Mouse (Mus musculus): ENCODE data around the gene Metap2. TPM values are rescaled to one million over a fixed set of nuclear protein-coding genes. Genes with fewer than 3 reads are reported as not detected.

Gene Metap2
- polyA plus RNA-seq (2016; fragmentation: Nextera tagmentation; extraction: Ambion mirVana), result 221 and 241 TPM in 2 replicates

DNA sequence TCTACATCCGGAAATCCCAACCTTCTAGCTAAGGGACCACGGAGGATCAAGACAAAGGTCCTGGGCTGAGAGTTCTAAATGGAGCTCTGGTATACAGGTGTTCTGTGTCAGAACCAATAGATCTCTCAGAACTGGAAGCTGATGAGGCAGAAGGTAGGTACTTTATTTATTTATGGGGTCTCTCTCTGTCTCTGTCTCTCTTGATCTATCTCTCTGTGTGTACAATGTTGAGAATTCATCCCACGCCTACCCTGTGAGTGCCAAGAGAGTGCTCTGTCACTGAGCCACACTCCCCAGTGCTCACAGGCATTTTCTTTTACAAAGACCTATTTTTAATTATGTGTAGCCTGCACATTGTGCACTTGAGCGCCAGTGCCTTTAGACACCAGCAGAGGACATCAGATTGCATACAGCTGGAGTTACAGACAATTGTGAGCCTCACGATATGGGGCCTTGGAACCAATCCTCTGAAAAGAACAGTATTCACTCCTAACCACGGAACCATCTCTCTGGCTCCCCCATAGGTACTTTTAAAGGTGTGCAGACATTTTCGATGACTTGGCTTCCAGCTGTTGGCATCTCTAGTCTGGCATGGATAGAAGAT, at the start of gene Metap2:
Gene Metap2 (minus strand): TSS at position 51 of the 604 bp plus-strand sequence.
- H3K36me3 ChIP-seq, result no peaks in the 10 kb centered on the region
- H3K9me3 ChIP-seq (replicated peaks), result no peaks in the 10 kb centered on the region
- WGBS, result 78% methylated on average over 7 of the region's 7 CpGs
- H3K27ac ChIP-seq, result no peak within 1 kb of the TSS
- no peak for DNase-seq (ENCODE audit: low spot score)
- H3K4me3 ChIP-seq, result no peak within 1 kb of the TSS
- no peaks in the 10 kb centered on the region for H3K4me1 ChIP-seq
- no peaks in the 10 kb centered on the region for H3K27me3 ChIP-seq (ENCODE audit: low read depth, poor library complexity, severe bottlenecking)

DNA sequence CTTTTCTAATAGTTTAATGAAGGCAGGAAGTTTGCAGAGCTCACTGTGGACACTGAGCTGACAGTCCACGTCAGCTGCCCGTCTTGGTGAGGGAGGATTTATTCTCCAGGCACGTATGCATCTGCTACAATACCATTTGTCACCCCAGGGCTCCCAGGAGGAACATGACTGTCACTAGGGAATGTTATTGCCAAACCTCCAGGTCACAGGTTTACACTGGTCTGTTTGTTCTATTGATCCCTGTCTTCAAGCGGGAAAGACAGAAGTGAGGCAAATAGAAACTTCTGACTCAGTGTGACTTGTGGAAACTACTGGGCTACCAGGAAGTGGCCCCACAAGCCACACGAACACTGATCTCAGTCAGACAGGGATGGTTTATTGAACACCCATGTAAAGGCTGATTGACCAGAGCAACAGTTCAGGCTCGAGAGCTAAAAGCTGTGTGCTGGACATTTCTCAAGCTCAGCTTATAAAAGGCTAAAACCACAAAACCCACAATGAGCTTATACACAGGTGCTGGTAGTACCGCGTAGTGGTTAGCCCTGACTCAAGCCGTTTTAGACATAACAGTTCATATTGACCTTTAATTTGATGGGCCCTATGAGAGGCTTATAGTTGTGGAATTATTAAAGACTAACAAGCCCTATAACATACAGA, 49.1 kb upstream of the Metap2 start:
- H3K9me3 ChIP-seq (replicated peaks), result no peaks in the 10 kb centered on the region
- H3K4me3 ChIP-seq, result no peak overlapping the region
- H3K4me1 ChIP-seq, result no peaks in the 10 kb centered on the region
- H3K27me3 ChIP-seq (ENCODE audit: low read depth, poor library complexity, severe bottlenecking), result no peaks in the 10 kb centered on the region
- WGBS, result 67% methylated on average over 9 of the region's 9 CpGs
- no peak for DNase-seq (ENCODE audit: low spot score)
- H3K36me3 ChIP-seq, result no peaks in the 10 kb centered on the region
- no peak overlapping the region for H3K27ac ChIP-seq

DNA sequence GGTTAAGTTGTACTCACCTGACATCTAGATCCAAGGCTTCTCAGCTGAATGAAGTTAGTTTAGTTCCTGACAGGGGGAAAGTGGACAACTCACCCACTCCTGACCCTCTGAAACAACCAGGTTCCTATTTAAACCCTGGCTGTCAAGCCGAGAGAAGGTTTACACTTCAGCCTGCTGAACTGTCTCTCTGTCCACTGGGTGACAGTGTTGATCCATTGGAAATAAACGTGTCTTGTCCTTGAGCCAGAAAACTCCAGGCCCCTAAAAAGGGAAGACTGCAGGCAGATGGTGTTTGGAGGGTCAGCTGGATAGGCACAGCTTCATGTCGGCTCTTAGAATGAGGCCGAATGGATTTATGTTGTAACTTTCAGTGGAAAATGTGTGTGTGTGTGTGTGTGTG, 48.5 kb upstream of the Metap2 start:
- 41% methylated on average over 4 of the region's 4 CpGs for WGBS
- DNase-seq (ENCODE audit: low spot score), result no peak
- H3K27ac ChIP-seq, result no peak overlapping the region

DNA sequence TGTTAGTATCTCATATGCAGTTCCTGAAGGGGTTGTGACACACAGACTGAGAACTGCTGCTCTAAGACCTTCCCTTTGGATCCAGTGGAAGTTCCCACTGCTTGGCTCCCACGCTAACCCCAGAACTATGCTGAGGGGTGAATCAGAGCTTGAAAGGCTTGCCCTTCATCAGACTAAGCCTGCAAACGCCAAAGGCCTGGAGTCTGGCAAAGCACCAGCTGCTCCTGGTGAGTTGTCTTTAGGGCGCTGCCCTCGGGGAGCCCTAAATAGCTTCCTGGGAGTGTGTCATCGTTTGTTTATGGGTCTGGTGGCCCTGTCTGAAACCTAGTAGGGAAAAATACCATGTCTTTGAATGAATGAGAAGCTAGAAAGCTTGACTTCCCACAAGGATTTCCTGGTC, 47.3 kb upstream of the Metap2 start:
- Histone ChIP-seq H3K36me3 (no peaks in the 10 kb centered on the region), H3K4me3 (no peak overlapping the region), H3K27me3 (ENCODE audit: low read depth, poor library complexity, severe bottlenecking) (no peaks in the 10 kb centered on the region), H3K27ac (no peak overlapping the region), H3K9me3 (replicated peaks) (no peaks in the 10 kb centered on the region), H3K4me1 (no peaks in the 10 kb centered on the region)
- no peak for DNase-seq (ENCODE audit: low spot score)
- 62% methylated on average over 5 of the region's 5 CpGs for WGBS

More for the DNA sequence above, 48.5 kb upstream of the Metap2 start:
- Histone ChIP-seq H3K9me3 (replicated peaks) (no peaks in the 10 kb centered on the region), H3K27me3 (ENCODE audit: low read depth, poor library complexity, severe bottlenecking) (no peaks in the 10 kb centered on the region), H3K36me3 (no peaks in the 10 kb centered on the region), H3K4me3 (no peak overlapping the region), H3K4me1 (no peaks in the 10 kb centered on the region)

DNA sequence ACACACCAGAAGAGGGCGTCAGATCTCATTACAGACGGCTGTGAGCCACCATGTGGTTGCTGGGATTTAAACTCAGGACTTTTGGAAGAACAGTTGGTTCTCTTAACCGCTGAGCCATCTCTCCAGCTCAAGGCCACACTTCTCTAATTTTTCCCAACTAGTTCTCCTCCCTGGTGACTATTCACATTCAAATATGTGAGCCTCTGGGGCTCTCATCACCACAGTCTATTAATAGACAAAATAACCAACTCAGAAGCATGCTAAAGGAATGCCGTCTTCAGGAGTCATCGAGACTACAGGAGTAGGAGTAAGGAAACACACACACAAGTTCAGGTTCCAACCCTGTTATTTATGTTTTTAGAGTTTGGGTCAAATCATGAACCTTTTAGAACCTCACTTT, 43.4 kb upstream of the Metap2 start:
- no peaks in the 10 kb centered on the region for H3K36me3 ChIP-seq
- no peaks in the 10 kb centered on the region for H3K27me3 ChIP-seq (ENCODE audit: low read depth, poor library complexity, severe bottlenecking)
- no peak overlapping the region for H3K27ac ChIP-seq
- H3K9me3 ChIP-seq (replicated peaks), result no peaks in the 10 kb centered on the region
- WGBS, result 89% methylated on average over 5 of the region's 5 CpGs
- no peaks in the 10 kb centered on the region; the same call in 1 of the 2 replicates for H3K4me1 ChIP-seq
- H3K4me3 ChIP-seq, result no peak overlapping the region
- DNase-seq (ENCODE audit: low spot score), result no peak

DNA sequence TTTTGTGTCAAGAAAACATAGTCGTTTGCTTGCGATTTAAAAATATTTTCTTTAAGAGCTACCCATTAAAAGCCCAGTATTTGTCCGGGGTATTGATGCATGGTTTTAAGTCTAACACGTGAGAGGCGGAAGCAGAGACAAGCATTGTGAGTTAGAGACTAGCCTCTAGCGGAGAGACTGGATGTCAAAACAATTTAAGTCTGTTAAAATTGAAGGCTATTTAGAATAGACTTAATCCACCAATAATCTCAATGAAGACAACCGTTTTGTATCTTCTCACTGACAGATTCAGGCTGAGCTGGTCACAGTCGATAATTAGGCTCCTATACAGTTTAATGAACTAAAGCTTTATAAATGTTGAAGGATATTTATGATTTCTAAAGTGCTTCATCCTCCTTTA, 42.8 kb upstream of the Metap2 start:
- Histone ChIP-seq H3K9me3 (replicated peaks) (no peaks in the 10 kb centered on the region), H3K27ac (no peak overlapping the region), H3K36me3 (no peaks in the 10 kb centered on the region), H3K4me3 (no peak overlapping the region), H3K4me1 (no peaks in the 10 kb centered on the region; the same call in 1 of the 2 replicates), H3K27me3 (ENCODE audit: low read depth, poor library complexity, severe bottlenecking) (no peaks in the 10 kb centered on the region)
- no peak for DNase-seq (ENCODE audit: low spot score)
- 91% methylated on average over 8 of the region's 8 CpGs for WGBS

DNA sequence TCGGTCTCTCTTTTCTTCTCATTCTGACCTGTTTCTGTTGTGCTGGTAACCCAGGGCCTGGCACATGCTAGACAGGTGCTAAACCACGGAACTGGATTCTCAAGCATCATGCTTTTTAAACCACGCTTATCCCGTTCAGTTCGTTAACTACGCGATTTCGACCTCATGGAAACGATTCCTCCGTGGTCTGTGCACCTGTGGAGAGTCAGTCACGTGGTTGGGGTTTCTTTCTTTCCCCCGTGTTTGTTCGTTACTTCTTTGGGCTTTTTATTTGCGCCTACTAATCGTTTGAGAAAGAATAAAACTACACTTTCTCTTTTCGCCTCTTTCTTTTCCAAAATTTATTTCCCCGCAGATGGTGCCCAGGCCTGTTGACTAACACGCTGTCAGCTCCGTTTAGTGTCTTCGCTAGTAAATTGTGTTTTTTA, 42.0 kb upstream of the Metap2 start:
- 89% methylated on average over 20 of the region's 20 CpGs for WGBS
- Histone ChIP-seq H3K27ac (no peak overlapping the region), H3K27me3 (ENCODE audit: low read depth, poor library complexity, severe bottlenecking) (no peaks in the 10 kb centered on the region), H3K9me3 (replicated peaks) (no peaks in the 10 kb centered on the region), H3K4me1 (no peaks in the 10 kb centered on the region; the same call in 1 of the 2 replicates), H3K4me3 (no peak overlapping the region), H3K36me3 (no peaks in the 10 kb centered on the region)
- DNase-seq (ENCODE audit: low spot score), result no peak

DNA sequence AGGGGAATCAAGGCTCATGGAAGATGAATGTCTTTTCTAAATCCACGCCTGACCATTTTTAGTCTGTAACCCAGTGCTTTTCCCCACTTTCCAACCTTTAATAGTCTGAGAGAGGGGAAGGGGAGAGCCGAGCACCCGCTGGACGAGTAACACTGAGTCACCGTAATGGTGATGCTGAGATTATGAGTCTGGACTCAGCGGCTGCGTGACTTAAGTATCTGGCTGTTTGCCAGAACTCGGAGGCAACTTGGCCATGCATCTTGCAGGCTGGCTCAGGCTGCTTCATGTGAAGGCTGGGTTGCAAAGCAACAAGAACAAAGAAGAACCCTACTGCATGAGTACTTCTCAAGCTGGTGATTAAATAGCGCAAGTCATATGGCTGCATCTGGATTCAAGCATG, 37.1 kb upstream of the Metap2 start:
- Histone ChIP-seq H3K36me3 (no peaks in the 10 kb centered on the region), H3K4me3 (no peak overlapping the region), H3K9me3 (replicated peaks) (no peaks in the 10 kb centered on the region), H3K27me3 (ENCODE audit: low read depth, poor library complexity, severe bottlenecking) (no peaks in the 10 kb centered on the region), H3K4me1 (peaks cover 4% of the 10 kb centered on the region; the same call in 1 of the 2 replicates), H3K27ac (no peak overlapping the region)
- DNase-seq (ENCODE audit: low spot score), result no peak
- WGBS, result 87% methylated on average over 9 of the region's 9 CpGs

DNA sequence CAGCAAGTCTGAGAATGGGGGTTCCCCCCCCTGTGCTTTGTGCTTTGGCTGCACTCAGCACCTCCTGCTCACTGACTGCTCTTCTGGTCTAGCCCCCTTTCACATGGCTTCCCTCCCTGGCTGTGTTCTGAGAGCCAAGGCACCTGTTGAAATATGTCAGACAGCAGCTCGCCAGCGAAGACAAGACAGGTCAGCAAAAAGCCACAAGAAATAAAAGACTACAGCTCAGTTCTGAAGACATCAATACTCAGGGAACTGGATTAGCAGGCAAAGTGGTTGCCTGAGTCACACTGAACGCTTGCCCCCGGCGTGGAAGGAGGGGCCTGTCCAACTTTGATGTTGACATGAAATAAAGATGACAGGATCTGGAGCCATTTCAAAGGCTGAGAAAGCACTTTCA, 36.0 kb upstream of the Metap2 start:
- no peak for DNase-seq (ENCODE audit: low spot score)
- Histone ChIP-seq H3K9me3 (replicated peaks) (no peaks in the 10 kb centered on the region), H3K4me1 (0 out of 2 replicates have a peak, but pooled peaks cover 4% of the 10 kb centered on the region), H3K27ac (no peak overlapping the region), H3K36me3 (no peaks in the 10 kb centered on the region), H3K27me3 (ENCODE audit: low read depth, poor library complexity, severe bottlenecking) (no peaks in the 10 kb centered on the region), H3K4me3 (no peak overlapping the region)
- WGBS, result 71% methylated on average over 5 of the region's 5 CpGs

DNA sequence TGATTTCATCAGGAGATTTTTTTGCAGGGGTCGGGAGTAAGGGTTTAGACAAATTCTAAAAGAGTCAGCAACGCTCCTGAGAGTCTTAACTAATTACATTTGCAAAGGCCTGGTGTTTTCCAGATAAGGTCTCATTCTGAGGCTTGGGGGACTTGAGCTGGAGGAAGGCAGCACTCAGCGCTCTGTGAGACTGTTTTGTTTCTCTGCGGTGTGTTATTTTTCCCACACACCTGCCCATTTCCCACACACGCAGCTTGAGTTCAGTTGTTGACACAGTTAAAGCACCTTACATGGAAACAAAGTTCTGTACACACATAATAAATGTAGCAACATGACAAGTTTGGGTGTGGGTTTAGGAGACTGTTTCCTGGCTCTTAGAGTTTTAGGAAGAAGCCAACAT, 35.1 kb upstream of the Metap2 start:
- no peak overlapping the region for H3K27ac ChIP-seq
- H3K9me3 ChIP-seq (replicated peaks), result no peaks in the 10 kb centered on the region
- no peaks in the 10 kb centered on the region for H3K27me3 ChIP-seq (ENCODE audit: low read depth, poor library complexity, severe bottlenecking)
- 0 out of 2 replicates have a peak, but pooled peaks cover 4% of the 10 kb centered on the region for H3K4me1 ChIP-seq
- DNase-seq (ENCODE audit: low spot score), result no peak
- no peak overlapping the region for H3K4me3 ChIP-seq
- 82% methylated on average over 5 of the region's 5 CpGs for WGBS
- no peaks in the 10 kb centered on the region for H3K36me3 ChIP-seq

DNA sequence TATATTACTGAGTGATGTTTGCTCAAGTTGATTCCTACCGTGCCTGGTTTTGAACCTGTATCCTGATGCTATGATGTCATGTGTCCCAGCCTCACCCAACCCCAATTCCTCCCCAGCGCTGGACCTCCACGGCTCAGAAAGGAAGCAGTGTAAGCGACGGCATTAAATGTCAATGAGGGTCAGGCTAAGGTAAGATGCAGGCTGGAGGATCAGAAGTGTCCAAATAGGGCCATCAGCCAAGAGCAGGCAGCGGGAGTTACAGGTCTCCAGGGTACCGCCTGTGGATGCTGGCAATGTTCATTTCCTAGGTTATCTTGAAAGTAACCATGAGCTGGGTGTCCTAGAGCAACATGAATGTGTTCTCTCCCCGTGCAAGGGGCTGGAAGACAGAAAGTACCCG, 34.5 kb upstream of the Metap2 start:
- no peak for DNase-seq (ENCODE audit: low spot score)
- Histone ChIP-seq H3K27me3 (ENCODE audit: low read depth, poor library complexity, severe bottlenecking) (no peaks in the 10 kb centered on the region), H3K4me1 (0 out of 2 replicates have a peak, but pooled peaks cover 4% of the 10 kb centered on the region), H3K27ac (no peak overlapping the region), H3K36me3 (no peaks in the 10 kb centered on the region), H3K9me3 (replicated peaks) (no peaks in the 10 kb centered on the region), H3K4me3 (no peak overlapping the region)
- WGBS, result 77% methylated on average over 9 of the region's 9 CpGs

DNA sequence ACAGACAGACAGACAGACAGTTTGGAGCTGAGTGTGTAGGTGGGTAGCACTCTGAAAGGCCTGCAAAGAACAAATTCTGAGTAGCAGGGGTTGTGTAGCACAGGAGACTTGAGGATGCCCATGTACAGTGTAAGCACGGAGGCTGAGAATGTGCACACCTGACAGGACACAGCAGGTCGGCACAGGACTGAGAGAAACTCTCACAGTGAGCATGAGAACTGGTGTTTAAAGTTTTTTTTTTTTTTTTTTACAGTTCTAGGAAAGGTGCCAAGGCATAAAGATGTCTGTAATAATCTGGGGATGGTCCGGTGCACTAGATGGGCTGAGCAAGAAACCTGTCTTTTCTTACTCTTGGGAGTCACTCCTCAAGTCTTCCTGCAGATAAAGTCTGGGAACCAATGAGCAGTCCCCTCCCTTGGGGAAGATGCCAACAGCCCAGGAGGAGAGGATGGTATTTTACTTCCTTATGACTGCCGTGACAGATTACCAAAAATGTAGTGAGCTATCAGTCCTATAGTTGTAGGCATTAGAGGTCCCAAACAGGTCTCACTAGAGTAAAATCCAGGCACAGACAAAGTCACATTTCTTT, 33.4 kb upstream of the Metap2 start:
- DNase-seq (ENCODE audit: low spot score), result no peak
- Histone ChIP-seq H3K4me3 (no peak overlapping the region), H3K9me3 (replicated peaks) (no peaks in the 10 kb centered on the region), H3K4me1 (0 out of 2 replicates have a peak, but pooled peaks cover 4% of the 10 kb centered on the region), H3K27ac (no peak overlapping the region), H3K36me3 (no peaks in the 10 kb centered on the region), H3K27me3 (ENCODE audit: low read depth, poor library complexity, severe bottlenecking) (no peaks in the 10 kb centered on the region)
- WGBS, result 85% methylated on average over 4 of the region's 4 CpGs

DNA sequence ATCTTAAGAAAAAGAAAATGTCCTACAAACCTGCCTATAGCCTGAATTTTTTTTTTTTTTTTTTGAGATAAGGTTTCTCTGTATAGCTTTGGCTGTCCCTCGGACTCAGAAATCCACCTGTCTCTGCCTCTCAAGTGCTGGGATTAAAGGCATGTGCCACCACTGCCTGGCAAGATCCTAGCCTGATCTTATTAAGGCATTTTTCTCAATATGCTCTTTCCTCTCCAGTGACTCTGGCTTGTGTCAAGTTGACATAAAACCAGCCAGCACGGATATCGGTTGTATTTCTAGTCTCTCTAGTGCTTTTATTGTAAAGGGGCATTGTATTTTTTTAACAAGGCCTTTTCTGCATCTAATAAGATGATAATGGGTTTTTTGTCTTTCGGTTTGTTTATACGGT, 27.8 kb upstream of the Metap2 start:
- no peaks in the 10 kb centered on the region for H3K27me3 ChIP-seq (ENCODE audit: low read depth, poor library complexity, severe bottlenecking)
- H3K4me1 ChIP-seq, result no peaks in the 10 kb centered on the region
- H3K36me3 ChIP-seq, result no peaks in the 10 kb centered on the region
- H3K27ac ChIP-seq, result no peak overlapping the region
- H3K4me3 ChIP-seq, result no peak overlapping the region
- DNase-seq (ENCODE audit: low spot score), result no peak
- no peaks in the 10 kb centered on the region for H3K9me3 ChIP-seq (replicated peaks)
- WGBS, result 87% methylated on average over 5 of the region's 5 CpGs
